ENCODE assay signal across 8 mouse cellular contexts in the genomic region with DNA sequence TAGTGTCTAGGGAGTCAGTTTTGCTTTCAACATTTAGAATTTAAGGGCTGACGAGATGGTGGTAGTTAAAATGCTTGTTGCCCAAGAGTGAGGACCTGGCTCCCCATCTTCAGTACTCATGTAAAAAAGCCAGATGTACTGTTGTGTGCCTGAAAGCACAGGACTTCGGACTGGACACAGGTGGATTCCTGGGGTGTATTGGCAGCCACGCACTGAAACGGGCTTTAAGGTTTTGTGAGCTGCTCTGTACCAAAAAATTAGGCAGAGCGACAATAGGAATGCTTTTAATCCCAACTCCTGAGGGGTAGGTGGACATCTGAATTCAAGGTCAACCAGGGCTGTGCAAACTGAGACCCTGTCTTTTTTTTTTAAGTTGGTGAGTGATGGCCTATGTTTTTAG. TPM values are rescaled to one million over a fixed set of nuclear protein-coding genes. Genes with fewer than 3 reads are reported as not detected.
DNase-seq lines count a peak whose midpoint lies in the region; ATAC-seq and TF ChIP-seq lines count a peak whose summit lies in the region.

No protein-coding gene starts in this region.

- TF ChIP-seq POLR2A in CH12.LX (IDR thresholded peaks at IDR 0.05; ENCODE audit: low read depth, low read length): no peak

- H3K9ac ChIP-seq in forebrain, embryonic 11.5 days (ENCODE audit: low read length): no peak overlapping the region
- peak overlapping the region; percentile 94; the same call in 1 of the 2 replicates for H3K9ac ChIP-seq in CH12.LX (ENCODE audit: insufficient read depth, low read depth)
- H3K9ac ChIP-seq in forebrain, embryonic 14.5 days (ENCODE audit: low read length): no peak overlapping the region
- peak overlapping the region; percentile 96 for H3K9ac ChIP-seq in liver, embryonic 12.5 days

- WGBS in forebrain, embryonic 10.5 days: 86% methylated on average over 5 of the region's 5 CpGs
- whole genome bisulfite sequencing in forebrain, embryonic 11.5 days: 88% methylated on average over 5 of the region's 5 CpGs
- WGBS in forebrain, embryonic 14.5 days: 87% methylated on average over 5 of the region's 5 CpGs
- WGBS in liver, embryonic 12.5 days (ENCODE audit: insufficient replicate concordance): 72% methylated on average over 5 of the region's 5 CpGs

- dilution Hi-C loops in CH12.LX (cut with MboI; ENCODE audit: extremely low pct_ligation_motif_present, extremely low pct_unique_long_range_greater_than_20kb, low sequenced_read_pairs): no loop called here

- H3K79me2 ChIP-seq in CH12.LX (replicated peaks; ENCODE audit: control insufficient read depth, extremely low read depth, insufficient read depth, poor library complexity, severe bottlenecking): peaks cover 90% of the 10 kb centered on the region

- H3K27ac ChIP-seq in forebrain, embryonic 10.5 days: no peak overlapping the region
- H3K27ac ChIP-seq in forebrain, embryonic 11.5 days (ENCODE audit: low read depth, low read length): no peak overlapping the region
- no peak overlapping the region for H3K27ac ChIP-seq in CH12.LX (ENCODE audit: insufficient read depth, low read depth)
- no peak overlapping the region for H3K27ac ChIP-seq in forebrain, embryonic 14.5 days (ENCODE audit: low read depth, low read length)
- H3K27ac ChIP-seq in liver, embryonic 12.5 days: no peak overlapping the region

- peaks cover 37% of the 10 kb centered on the region for H3K4me1 ChIP-seq in forebrain, embryonic 10.5 days
- peaks cover 8% of the 10 kb centered on the region; the same call in 1 of the 2 replicates for H3K4me1 ChIP-seq in forebrain, embryonic 11.5 days (replicated peaks; ENCODE audit: control insufficient read depth, insufficient read depth, low read length)
- peaks cover 11 to 42% of the 10 kb centered on the region in 2 experiments for H3K4me1 ChIP-seq in CH12.LX (ENCODE audit: control insufficient read depth in 1 of 2, insufficient read depth in 2 of 2)
- H3K4me1 ChIP-seq in forebrain, embryonic 14.5 days (ENCODE audit: control insufficient read depth, insufficient read depth, low read length): peaks cover 20% of the 10 kb centered on the region
- H3K4me1 ChIP-seq in liver, embryonic 12.5 days: peaks cover 46% of the 10 kb centered on the region

- H3K4me3 ChIP-seq in forebrain, embryonic 10.5 days: peak overlapping the region; percentile 100
- H3K4me3 ChIP-seq in forebrain, embryonic 11.5 days (ENCODE audit: low read depth, low read length): no peak overlapping the region
- peak overlapping the region in 2 of 3 experiments; percentile 82 to 99 for H3K4me3 ChIP-seq in CH12.LX (replicated peaks in 1 of 3; ENCODE audit: low read depth in 2 of 3, low read length in 2 of 3, poor library complexity in 1 of 3)
- H3K4me3 ChIP-seq in forebrain, embryonic 14.5 days (ENCODE audit: low read depth, low read length): no peak overlapping the region; the same call in 1 of the 2 replicates
- H3K4me3 ChIP-seq in liver, embryonic 12.5 days: peak overlapping the region; percentile 98

- no peaks in the 10 kb centered on the region for H3K27me3 ChIP-seq in forebrain, embryonic 10.5 days (ENCODE audit: poor library complexity, severe bottlenecking)
- H3K27me3 ChIP-seq in forebrain, embryonic 11.5 days (ENCODE audit: control insufficient read depth, insufficient read depth, low read length): no peaks in the 10 kb centered on the region
- no peaks in the 10 kb centered on the region for H3K27me3 ChIP-seq in CH12.LX (replicated peaks)
- no peaks in the 10 kb centered on the region for H3K27me3 ChIP-seq in forebrain, embryonic 14.5 days (replicated peaks; ENCODE audit: control insufficient read depth, insufficient read depth, low read length)
- no peaks in the 10 kb centered on the region for H3K27me3 ChIP-seq in liver, embryonic 12.5 days (replicated peaks)

- no peak for TF ChIP-seq RAD21 in CH12.LX (IDR thresholded peaks at IDR 0.05; ENCODE audit: low read depth, low read length)

- ATAC-seq in forebrain, embryonic 11.5 days (replicated peaks; ENCODE audit: low FRiP score): no peak
- no peak for ATAC-seq in forebrain, embryonic 14.5 days
- ATAC-seq in liver, embryonic 12.5 days: no peak

- no peak for TF ChIP-seq EP300 in CH12.LX (IDR thresholded peaks at IDR 0.05; ENCODE audit: low read length)

- no peak for TF ChIP-seq CTCF in CH12.LX (conservative IDR thresholded peaks at IDR 0.05 in 1 of 2, IDR thresholded peaks at IDR 0.05 in 1 of 2; ENCODE audit: low read depth in 2 of 2, low read length in 2 of 2)

- in situ Hi-C loops in CH12.LX (cut with MboI; ENCODE audit: low pct_ligation_motif_present, low pct_unique_long_range_greater_than_20kb, low sequenced_read_pairs): no loop called here

- H3K4me2 ChIP-seq in forebrain, embryonic 11.5 days (ENCODE audit: low read depth, low read length, severe bottlenecking): no peak overlapping the region; the same call in 1 of the 2 replicates
- peak overlapping the region; percentile 89 for H3K4me2 ChIP-seq in CH12.LX (ENCODE audit: insufficient read depth, low read depth, poor library complexity, severe bottlenecking)
- H3K4me2 ChIP-seq in forebrain, embryonic 14.5 days (ENCODE audit: low read length): peak overlapping the region; percentile 88
- H3K4me2 ChIP-seq in liver, embryonic 12.5 days: peak overlapping the region; percentile 96

- peaks cover 19% of the 10 kb centered on the region for H3K36me3 ChIP-seq in forebrain, embryonic 10.5 days (replicated peaks)
- no peaks in the 10 kb centered on the region for H3K36me3 ChIP-seq in forebrain, embryonic 11.5 days (ENCODE audit: control insufficient read depth, insufficient read depth, low read length)
- H3K36me3 ChIP-seq in CH12.LX (replicated peaks in 1 of 2; ENCODE audit: control insufficient read depth in 1 of 2, insufficient read depth in 1 of 2, low read length in 1 of 2): peaks cover 11 to 43% of the 10 kb centered on the region in 2 experiments
- peaks cover 8% of the 10 kb centered on the region for H3K36me3 ChIP-seq in forebrain, embryonic 14.5 days (ENCODE audit: control insufficient read depth, insufficient read depth, low read length)
- H3K36me3 ChIP-seq in liver, embryonic 12.5 days: peaks cover 22% of the 10 kb centered on the region

- DNase-seq in forebrain, embryonic 10.5 days (ENCODE audit: extremely low spot score, low spot score): no peak
- no peak for DNase-seq in forebrain, embryonic 11.5 days (ENCODE audit: low spot score)
- DNase-seq in CH12.LX (ENCODE audit: extremely low read depth): no peak
- DNase-seq in forebrain, embryonic 14.5 days (ENCODE audit: low spot score): no peak
- no peak for DNase-seq in spleen, postnatal 14 days (ENCODE audit: low spot score in 2 of 2)
- no peak for DNase-seq in ovary, postnatal 14 days (ENCODE audit: low spot score)
- no peak for DNase-seq in frontal cortex, postnatal 14 days (ENCODE audit: low spot score in 2 of 2)

- H3K9me3 ChIP-seq in forebrain, embryonic 10.5 days: no peaks in the 10 kb centered on the region
- no peaks in the 10 kb centered on the region for H3K9me3 ChIP-seq in forebrain, embryonic 11.5 days (ENCODE audit: control insufficient read depth, low read length)
- H3K9me3 ChIP-seq in CH12.LX (replicated peaks; ENCODE audit: low read length): no peaks in the 10 kb centered on the region
- no peaks in the 10 kb centered on the region for H3K9me3 ChIP-seq in forebrain, embryonic 14.5 days (replicated peaks; ENCODE audit: control insufficient read depth, low read length)
- no peaks in the 10 kb centered on the region for H3K9me3 ChIP-seq in liver, embryonic 12.5 days (replicated peaks)

RNA-seq across cellular contexts. Expression of gene Sugp1, which starts 1.4 kb away (rescaled TPM):
- polyA plus RNA-seq in forebrain, embryonic 10.5 days (2016; fragmentation: Nextera tagmentation; extraction: Ambion mirVana): 53.4 and 55.3 TPM in 2 replicates
- 44.6 and 45.4 TPM in 2 replicates for polyA plus RNA-seq in forebrain, embryonic 11.5 days (2014; fragmentation: Nextera tagmentation; extraction: Ambion mirVana)
- total RNA-seq in CH12.LX (2012; rRNA removed) (21.8 and 24.0 TPM in 2 replicates), CH12.LX (2014; rRNA removed) (5.0 and 5.3 TPM in 2 replicates)
- 43.9 and 44.2 TPM in 2 replicates for polyA plus RNA-seq in CH12.LX (2012; ENCODE audit: insufficient read length, low read depth)
- 43.5 and 45.5 TPM in 2 replicates for polyA plus RNA-seq in forebrain, embryonic 14.5 days (2014; fragmentation: Nextera tagmentation; extraction: Ambion mirVana)
- polyA plus RNA-seq in liver, embryonic 12.5 days (2016; fragmentation: Nextera tagmentation; extraction: Ambion mirVana): 25.1 and 26.2 TPM in 2 replicates

RNA-seq across cellular contexts. Expression of gene Mau2, which starts 1.5 kb away (rescaled TPM):
- polyA plus RNA-seq in forebrain, embryonic 10.5 days (2016; fragmentation: Nextera tagmentation; extraction: Ambion mirVana): 54.5 and 58.6 TPM in 2 replicates
- polyA plus RNA-seq in forebrain, embryonic 11.5 days (2014; fragmentation: Nextera tagmentation; extraction: Ambion mirVana): 53.8 and 56.4 TPM in 2 replicates
- total RNA-seq in CH12.LX (2012; rRNA removed): 37.2 and 38.4 TPM in 2 replicates
- 24.4 and 25.5 TPM in 2 replicates for total RNA-seq in CH12.LX (2014; rRNA removed)
- polyA plus RNA-seq in CH12.LX (2012; ENCODE audit: insufficient read length, low read depth): 15.7 and 19.5 TPM in 2 replicates
- polyA plus RNA-seq in forebrain, embryonic 14.5 days (2014; fragmentation: Nextera tagmentation; extraction: Ambion mirVana): 67.4 and 78.1 TPM in 2 replicates
- polyA plus RNA-seq in liver, embryonic 12.5 days (2016; fragmentation: Nextera tagmentation; extraction: Ambion mirVana): 35.4 and 36.2 TPM in 2 replicates

RNA-seq across cellular contexts. Expression of gene Tm6sf2, which starts 28.7 kb away (rescaled TPM):
- polyA plus RNA-seq in forebrain, embryonic 10.5 days (2016; fragmentation: Nextera tagmentation; extraction: Ambion mirVana): 0.35 and 0.68 TPM in 2 replicates
- polyA plus RNA-seq in forebrain, embryonic 11.5 days (2014; fragmentation: Nextera tagmentation; extraction: Ambion mirVana): 0.76 and 1.3 TPM in 2 replicates
- total RNA-seq in CH12.LX (2012; rRNA removed): 1.9 and 2.4 TPM in 2 replicates
- 0.22 and 0.40 TPM in 2 replicates for total RNA-seq in CH12.LX (2014; rRNA removed)
- polyA plus RNA-seq in CH12.LX (2012; ENCODE audit: insufficient read length, low read depth): 1.8 and 2.6 TPM in 2 replicates
- 0.11 and 0.73 TPM in 2 replicates for polyA plus RNA-seq in forebrain, embryonic 14.5 days (2014; fragmentation: Nextera tagmentation; extraction: Ambion mirVana)
- 0.68 and 0.74 TPM in 2 replicates for polyA plus RNA-seq in liver, embryonic 12.5 days (2016; fragmentation: Nextera tagmentation; extraction: Ambion mirVana)

RNA-seq across cellular contexts. Expression of gene Hapln4, which starts 39.3 kb away (rescaled TPM):
- 0.05 and 0.12 TPM in 2 replicates for polyA plus RNA-seq in forebrain, embryonic 10.5 days (2016; fragmentation: Nextera tagmentation; extraction: Ambion mirVana)
- 0.05 TPM in 1 of 2 replicates, not detected in the other for polyA plus RNA-seq in forebrain, embryonic 11.5 days (2014; fragmentation: Nextera tagmentation; extraction: Ambion mirVana)
- total RNA-seq in CH12.LX (2012; rRNA removed) (0.29 and 0.30 TPM in 2 replicates), CH12.LX (2014; rRNA removed) (0.07 and 0.08 TPM in 2 replicates)
- polyA plus RNA-seq in CH12.LX (2012; ENCODE audit: insufficient read length, low read depth): 0.20 and 0.30 TPM in 2 replicates
- 0.19 and 0.28 TPM in 2 replicates for polyA plus RNA-seq in forebrain, embryonic 14.5 days (2014; fragmentation: Nextera tagmentation; extraction: Ambion mirVana)
- polyA plus RNA-seq in liver, embryonic 12.5 days (2016; fragmentation: Nextera tagmentation; extraction: Ambion mirVana): 0.12 and 0.26 TPM in 2 replicates

RNA-seq across cellular contexts. Expression of gene Gatad2a, which starts 47.8 kb away (rescaled TPM):
- 51.7 and 57.1 TPM in 2 replicates for polyA plus RNA-seq in forebrain, embryonic 10.5 days (2016; fragmentation: Nextera tagmentation; extraction: Ambion mirVana)
- polyA plus RNA-seq in forebrain, embryonic 11.5 days (2014; fragmentation: Nextera tagmentation; extraction: Ambion mirVana): 81.7 and 88.6 TPM in 2 replicates
- total RNA-seq in CH12.LX (2012; rRNA removed) (70.8 and 73.2 TPM in 2 replicates), CH12.LX (2014; rRNA removed) (31.5 and 35.7 TPM in 2 replicates)
- polyA plus RNA-seq in CH12.LX (2012; ENCODE audit: insufficient read length, low read depth): 95.1 and 122 TPM in 2 replicates
- polyA plus RNA-seq in forebrain, embryonic 14.5 days (2014; fragmentation: Nextera tagmentation; extraction: Ambion mirVana): 28.8 and 30.5 TPM in 2 replicates
- 60.2 and 62.6 TPM in 2 replicates for polyA plus RNA-seq in liver, embryonic 12.5 days (2016; fragmentation: Nextera tagmentation; extraction: Ambion mirVana)

Comparison
In these comparisons a context has a peak if more than half of its experiments do, and no peak if none do; other contexts are left out.
1. H3K4me3 ChIP-seq: peak in forebrain, embryonic 10.5 days (single experiment), CH12.LX (2 of 3) and liver, embryonic 12.5 days (single experiment); none in forebrain, embryonic 11.5 days (single experiment) and forebrain, embryonic 14.5 days (single experiment).
2. H3K9ac ChIP-seq: peak in CH12.LX (single experiment) and liver, embryonic 12.5 days (single experiment); none in forebrain, embryonic 11.5 days (single experiment) and forebrain, embryonic 14.5 days (single experiment).